Mouse (Mus musculus): ENCODE measurements around the gene Daam1.

The Daam1 gene

DNA sequence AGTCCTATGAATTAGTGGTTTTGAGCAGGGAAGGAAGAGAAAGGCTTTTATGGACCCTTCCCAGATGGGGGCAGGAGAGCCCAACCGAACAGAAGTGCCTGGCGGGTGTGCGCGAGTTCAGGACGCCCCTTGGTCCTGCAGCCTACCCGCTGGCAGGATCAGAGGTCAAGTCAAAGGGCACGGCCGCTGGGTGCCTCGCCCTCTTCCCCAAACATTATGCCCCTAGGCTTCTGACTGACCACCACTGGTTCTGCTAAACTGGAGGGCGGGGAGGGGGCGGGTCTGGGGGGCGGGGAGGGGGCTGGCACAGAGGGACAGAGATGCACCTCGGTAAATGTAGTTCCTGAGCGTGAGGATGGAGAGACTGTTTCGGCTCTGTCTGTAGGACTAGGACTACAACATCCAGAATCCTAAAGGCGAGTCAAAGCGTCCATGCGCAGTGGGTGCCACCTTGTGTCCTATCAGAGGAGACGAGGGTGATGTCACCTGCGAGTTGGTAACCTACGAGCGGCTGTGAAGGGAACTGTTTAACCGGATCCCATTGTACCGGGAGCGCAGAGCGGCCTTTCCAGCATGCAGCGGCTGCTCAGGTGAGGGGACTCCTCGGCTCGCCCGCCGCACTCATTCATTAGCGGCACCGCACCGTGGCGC lies at the start of gene Daam1:
Gene Daam1 (plus strand): TSS at position 472 of the 651 bp plus-strand sequence.
- DNase-seq (ENCODE audit: low spot score in 2 of 2): peak; percentile 88 to 90

DNA sequence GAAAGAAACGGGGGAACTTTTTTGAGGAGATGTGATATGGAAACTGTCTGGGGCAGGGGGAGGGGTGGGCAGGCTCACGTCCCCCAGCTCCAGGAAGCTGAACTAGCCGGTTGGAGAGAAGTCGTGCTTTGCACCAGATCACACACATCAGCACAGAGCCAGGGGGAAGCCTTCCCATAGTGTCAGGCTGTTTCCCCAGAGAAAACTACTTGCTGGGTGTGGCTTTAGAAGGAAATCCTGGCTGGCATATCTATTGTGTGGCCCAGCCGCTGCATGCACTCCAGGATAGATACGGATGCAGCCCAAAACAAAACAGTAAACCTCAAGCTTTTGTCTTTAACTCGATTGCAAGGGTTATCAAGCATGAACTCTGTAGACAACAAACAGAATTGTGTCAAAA lies 49.7 kb upstream of the Daam1 start:
- DNase-seq (ENCODE audit: low spot score in 2 of 2): no peak

- no peak for DNase-seq (ENCODE audit: low spot score in 2 of 2)
These were observed 46.9 kb upstream of the Daam1 start for GRCm38 (mm10) chr12:71783970-71784369.

DNA sequence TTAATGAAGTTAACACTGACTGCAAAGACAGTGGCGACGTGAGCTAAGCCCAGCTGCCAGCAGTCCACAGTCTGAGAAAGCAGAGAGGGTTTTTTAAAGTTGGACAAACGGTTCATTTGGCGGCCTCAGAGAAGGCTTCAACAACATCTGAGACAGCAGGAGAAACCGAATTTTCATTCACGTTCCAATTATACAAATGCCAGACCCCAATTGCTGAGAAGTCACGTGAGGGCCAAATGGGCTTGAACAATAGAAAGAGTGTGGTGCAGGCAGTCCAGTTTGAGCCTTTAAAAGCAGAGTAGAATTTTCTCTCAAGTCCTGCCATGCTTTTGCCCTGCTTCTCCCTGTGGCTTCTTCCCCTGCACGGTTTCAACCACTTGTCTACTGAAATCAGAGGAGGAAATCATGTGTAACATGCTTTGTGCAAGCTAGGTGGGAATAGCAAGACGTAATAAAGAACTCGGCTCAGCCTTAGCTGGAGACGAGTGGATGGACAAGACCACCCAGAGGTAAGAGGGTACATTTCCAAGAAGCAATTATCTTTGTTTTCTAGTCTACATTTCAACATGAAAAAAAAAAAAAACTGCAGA lies 46.1 kb upstream of the Daam1 start:
- no peak for DNase-seq (ENCODE audit: low spot score in 2 of 2)

- no peak for DNase-seq (ENCODE audit: low spot score in 2 of 2)
These were observed 44.4 kb upstream of the Daam1 start for GRCm38 (mm10) chr12:71786521-71786920.

- no peak for DNase-seq (ENCODE audit: low spot score in 2 of 2)
These were observed 42.1 kb upstream of the Daam1 start for GRCm38 (mm10) chr12:71788791-71789190.

GRCm38 (mm10) chr12:71790581-71790980 lies 40.3 kb upstream of the Daam1 start:
- DNase-seq (ENCODE audit: low spot score in 2 of 2): no peak

- DNase-seq (ENCODE audit: low spot score in 2 of 2): no peak
These were observed 37.8 kb upstream of the Daam1 start for GRCm38 (mm10) chr12:71793114-71793513.

DNA sequence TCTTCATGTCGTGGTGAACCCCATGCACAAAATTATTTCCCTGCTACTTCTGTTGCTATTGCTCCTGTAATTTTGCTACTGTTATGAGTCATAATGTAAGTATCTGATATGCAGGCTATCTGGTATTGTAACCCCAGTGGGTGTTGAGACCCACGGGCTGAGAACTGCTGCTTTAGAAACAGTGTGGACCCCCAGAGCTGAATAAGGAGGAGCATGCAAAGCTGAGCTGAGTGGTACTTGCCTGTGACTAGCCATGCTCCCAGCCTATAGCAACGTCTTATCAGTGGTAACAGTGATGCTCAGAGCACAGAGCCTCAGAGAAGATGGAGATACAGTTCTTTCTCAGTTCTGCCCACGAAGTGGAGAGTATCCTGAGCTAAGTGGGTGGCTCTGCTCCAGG lies 35.3 kb upstream of the Daam1 start:
- DNase-seq (ENCODE audit: low spot score in 2 of 2): no peak

DNA sequence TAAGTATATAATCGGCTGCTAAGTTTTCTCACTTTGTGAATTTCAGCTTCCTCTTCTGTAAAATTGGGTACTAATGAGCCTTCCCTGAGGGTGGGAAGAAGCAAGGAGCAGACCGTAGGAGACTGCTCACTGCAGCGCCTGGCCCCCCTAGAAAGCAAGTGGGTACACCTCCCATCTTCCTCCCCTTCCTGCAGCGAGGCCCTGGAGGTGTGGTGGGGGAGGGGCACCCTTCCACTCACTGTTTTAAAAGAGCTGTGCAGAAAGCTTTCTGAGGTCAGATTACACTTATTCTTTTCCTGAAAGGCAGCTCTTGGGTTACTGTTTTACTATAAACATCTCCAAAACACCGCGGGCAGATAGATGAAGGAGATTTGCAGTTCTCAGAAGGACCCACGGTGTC lies 34.4 kb upstream of the Daam1 start:
- DNase-seq (ENCODE audit: low spot score in 2 of 2): no peak

DNA sequence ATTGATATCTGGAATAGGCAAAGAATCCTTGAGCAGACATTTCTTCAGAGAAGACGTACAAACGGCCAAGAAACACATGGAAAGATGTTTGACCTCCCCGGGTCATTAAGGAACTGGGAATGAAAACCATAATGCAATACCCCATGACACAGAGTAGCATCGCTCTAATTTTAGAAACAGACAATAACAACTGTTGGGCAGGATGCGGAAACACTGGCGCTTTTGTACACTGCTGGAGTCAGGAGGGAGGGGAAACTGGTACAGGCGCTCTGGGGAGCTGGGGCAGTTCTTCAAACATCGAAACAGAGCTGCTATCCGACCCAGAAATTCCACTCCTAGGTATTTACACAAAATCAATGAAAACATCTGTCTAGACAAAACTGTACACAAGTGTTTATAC lies 23.6 kb upstream of the Daam1 start:
- no peak for DNase-seq (ENCODE audit: low spot score in 2 of 2)

GRCm38 (mm10) chr12:71808631-71809030 lies 22.2 kb upstream of the Daam1 start:
- DNase-seq (ENCODE audit: low spot score in 2 of 2): no peak

GRCm38 (mm10) chr12:71809550-71809949 lies 21.3 kb upstream of the Daam1 start:
- DNase-seq (ENCODE audit: low spot score in 2 of 2): no peak

- DNase-seq (ENCODE audit: low spot score in 2 of 2): no peak
These were observed 18.3 kb upstream of the Daam1 start for GRCm38 (mm10) chr12:71812567-71812966.

GRCm38 (mm10) chr12:71813251-71813650 lies 17.6 kb upstream of the Daam1 start:
- no peak for DNase-seq (ENCODE audit: low spot score in 2 of 2)

DNA sequence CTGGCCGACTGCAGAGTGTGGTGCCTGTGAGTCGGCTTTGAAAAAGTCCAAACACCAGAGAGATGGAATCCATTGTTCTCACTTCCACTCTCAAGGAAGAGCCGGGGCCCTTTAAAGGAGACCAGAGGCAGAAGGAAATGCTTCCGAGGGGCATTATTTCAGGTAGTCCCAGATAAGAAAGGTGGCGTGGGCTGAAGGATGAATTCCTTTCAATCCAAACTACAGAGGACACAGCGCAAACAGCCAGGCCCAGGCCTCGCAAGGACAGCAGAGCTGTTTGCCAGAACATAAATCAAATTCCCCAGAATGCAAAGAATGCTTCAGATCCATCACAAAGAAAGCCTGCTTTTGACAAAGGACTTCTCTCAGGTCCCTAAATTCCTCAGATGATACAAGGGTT lies 17.1 kb upstream of the Daam1 start:
- DNase-seq (ENCODE audit: low spot score in 2 of 2): no peak

DNA sequence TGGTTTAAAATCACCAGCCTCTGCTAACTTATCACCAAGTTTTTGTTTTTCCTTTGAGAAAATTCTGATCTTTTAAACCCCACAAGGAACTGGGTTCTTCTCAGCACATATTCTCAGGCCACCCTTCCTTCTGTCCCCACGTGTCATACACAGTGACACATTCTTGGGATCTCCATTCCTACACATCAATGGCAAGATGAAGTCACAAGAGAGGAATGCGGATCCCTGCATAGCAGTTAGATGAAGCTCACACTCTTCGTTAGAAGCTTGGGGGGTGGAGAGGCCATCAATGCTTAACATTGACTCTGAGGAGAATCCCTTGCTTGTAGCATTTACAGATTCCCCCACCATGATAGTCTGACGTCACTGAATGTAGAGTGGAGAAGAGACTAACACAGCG lies 10.8 kb upstream of the Daam1 start:
- DNase-seq (ENCODE audit: low spot score in 2 of 2): no peak

- DNase-seq (ENCODE audit: low spot score in 2 of 2): no peak
These were observed 9.6 kb upstream of the Daam1 start for GRCm38 (mm10) chr12:71821272-71821671.

DNA sequence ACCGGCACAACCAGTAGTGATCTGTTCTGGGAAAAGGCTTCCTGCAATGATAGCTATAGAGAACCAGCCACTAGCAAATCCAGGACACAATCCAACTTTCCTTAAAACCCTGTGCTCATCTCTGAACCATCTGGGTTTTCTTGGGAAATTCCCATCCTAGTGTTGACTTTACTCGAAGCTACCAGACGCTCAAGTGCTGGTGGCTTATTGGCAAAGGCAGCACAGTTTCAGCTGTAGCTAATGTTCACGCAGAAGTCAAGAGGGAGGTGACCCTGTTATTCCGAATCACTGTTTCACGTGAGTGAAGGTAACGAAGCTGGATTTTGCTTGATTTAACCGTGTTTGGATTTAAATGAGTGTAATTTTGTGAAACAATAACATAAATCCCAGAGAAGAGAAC lies 9.1 kb upstream of the Daam1 start:
- no peak for DNase-seq (ENCODE audit: low spot score in 2 of 2)

- no peak for DNase-seq (ENCODE audit: low spot score in 2 of 2)
These were observed 6.0 kb upstream of the Daam1 start for GRCm38 (mm10) chr12:71824927-71825326.

- peak in 1 of 2 experiments; percentile 5 for DNase-seq (ENCODE audit: low spot score in 2 of 2)
These were observed 739 bp upstream of the Daam1 start for GRCm38 (mm10) chr12:71830139-71830538.

DNA sequence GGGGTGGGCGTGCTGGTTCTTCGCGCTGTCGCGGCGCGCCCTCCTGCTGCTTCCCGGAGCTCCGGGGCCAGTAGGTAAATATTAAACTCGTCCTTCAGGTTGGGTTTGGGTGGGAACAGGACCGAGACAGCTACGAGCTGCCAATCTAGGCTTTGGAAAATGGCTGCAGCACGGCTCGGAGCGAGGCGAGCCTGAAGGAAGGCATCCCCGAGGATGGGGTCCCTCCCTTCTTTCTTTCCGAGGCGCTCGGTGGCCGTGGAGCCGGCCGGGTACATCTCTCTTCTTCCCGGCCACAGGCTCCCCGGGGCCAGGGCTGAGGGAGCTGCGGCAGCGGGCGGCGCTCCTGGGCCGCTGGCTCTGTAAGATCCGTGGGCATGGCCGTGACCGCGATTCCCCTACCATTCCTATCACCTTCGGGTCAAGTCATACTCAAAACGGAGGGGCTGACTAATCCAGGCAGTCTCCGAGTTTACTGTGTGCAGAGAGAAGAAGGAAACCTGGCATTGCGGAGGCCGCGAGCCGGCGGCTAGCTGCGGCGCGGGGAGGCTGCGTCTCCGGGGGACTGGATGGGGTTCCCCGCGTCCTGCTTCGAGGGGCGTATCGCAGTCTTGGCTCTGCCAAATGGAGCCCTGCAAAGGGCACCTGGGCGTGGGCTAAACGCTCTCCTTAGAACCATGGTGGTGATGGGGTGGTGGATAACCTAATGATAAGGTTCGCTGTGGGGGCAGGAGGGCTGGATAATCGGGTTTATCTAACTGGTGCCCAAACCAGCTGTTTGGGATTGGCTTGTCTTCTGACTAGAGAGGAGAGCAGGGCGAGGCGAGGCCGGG lies 595 bp downstream of the Daam1 start:
- DNase-seq (ENCODE audit: low spot score in 2 of 2): peak; percentile 13 to 23

GRCm38 (mm10) chr12:71832225-71832624 lies 1.3 kb downstream of the Daam1 start:
- peak; percentile 16 to 28 for DNase-seq (ENCODE audit: low spot score in 2 of 2)
